Mouse (Mus musculus) bone marrow, adult 2 months (tissue): ENCODE data around the gene Pappa2. TPM values are rescaled to one million over a fixed set of nuclear protein-coding genes. Genes with fewer than 3 reads are reported as not detected.
A peak's percentile ranks its signal among the peaks of the same experiment; 100 is the strongest.

ENCODE experiments used
- H3K27ac ChIP-seq: fragments of 200-500 bp; 2 replicates; pipeline ENCODE4 v1.5.1; 2012; ENCODE audit warnings: low read depth, mild to moderate bottlenecking, control low read depth, inconsistent platforms, low read length; ENCODE audit not compliant: control insufficient read depth, poor library complexity, insufficient read depth
- H3K4me1 ChIP-seq: fragments of 200-500 bp; 2 replicates; pipeline ENCODE4 v1.6.1; 2011; ENCODE audit warnings: low read length; ENCODE audit not compliant: control insufficient read depth, insufficient read depth
- H3K4me3 ChIP-seq: fragments of 200-500 bp; replicated peaks from 2 replicates; pipeline ENCODE3; 2011; ENCODE audit warnings: mild to moderate bottlenecking, low read depth, low read length, control low read depth; ENCODE audit not compliant: control insufficient read depth
- CTCF ChIP-seq: fragments of 200-500 bp; IDR thresholded peaks from 2 replicates; pipeline ENCODE4 v1.5.1; 2011; ENCODE audit warnings: low read length, control low read depth; ENCODE audit not compliant: control insufficient read depth, insufficient read depth
- POLR2A ChIP-seq: fragments of 200-500 bp; IDR thresholded peaks from 2 replicates; pipeline ENCODE4 v1.6.1; 2011; ENCODE audit warnings: low read depth, mild to moderate bottlenecking, control low read depth, low read length, borderline replicate concordance; ENCODE audit not compliant: control insufficient read depth
- WGBS: fragments of 180-500 bp; shearing (Covaris S2); methylation state at CpG from one replicate; pipeline ENCODE4 v1.1.7; 2018; 5-methylcytosine and 5-hydroxymethylcytosine counted together
- polyA plus RNA-seq: library from polyadenylated mRNA; stranded (reverse); fragments of >200 nt; gene quantifications from 2 replicates; pipeline ENCODE4 v1.2.4, GENCODE M21; 2011; ENCODE audit warnings: low replicate concordance; ENCODE audit not compliant: missing spikeins, insufficient read depth, insufficient read length

Gene Pappa2
- polyA plus RNA-seq, 1 experiment: not detected

DNA sequence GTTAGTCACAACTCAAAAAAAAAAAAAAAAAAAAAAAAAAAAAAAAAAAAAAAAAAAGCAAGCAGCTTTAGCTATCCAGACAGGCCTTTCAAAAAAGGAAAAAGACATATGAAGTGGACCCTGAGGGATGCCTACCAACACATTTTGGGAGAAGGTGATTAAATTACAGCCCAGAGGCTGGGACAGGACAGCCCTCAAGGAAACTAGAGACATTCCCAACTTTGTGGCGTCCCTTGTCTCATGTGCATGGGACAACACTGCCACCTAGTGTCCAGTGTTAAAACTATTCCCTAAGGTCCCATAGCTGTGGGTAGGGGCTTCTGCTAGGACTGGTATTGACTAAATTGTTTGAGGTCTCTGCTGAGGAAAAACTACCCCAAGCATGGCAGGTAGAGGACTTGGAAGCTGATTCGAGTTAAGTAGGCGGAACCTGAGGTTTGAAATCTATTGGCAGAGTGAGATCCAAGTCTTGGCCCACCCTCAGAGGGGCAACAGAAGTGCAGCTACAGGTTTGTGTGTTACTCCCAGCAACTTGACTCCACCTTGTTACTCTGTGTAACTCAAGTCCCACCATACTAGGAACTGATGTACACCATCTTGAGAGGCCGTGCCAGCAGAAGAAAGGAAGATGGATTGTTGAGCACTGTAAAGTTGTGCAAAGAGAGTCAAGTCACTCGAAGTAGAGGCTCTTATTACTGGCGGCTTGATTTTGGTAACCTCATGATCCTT lies 26.6 kb downstream of the Pappa2 start:
- no peaks in the 10 kb centered on the region for H3K4me1 ChIP-seq
- 44% methylated on average over 6 of the region's 6 CpGs for WGBS
- H3K27ac ChIP-seq: no peak overlapping the region
- TF ChIP-seq POLR2A: no peak
- TF ChIP-seq CTCF: peak; percentile 45; the same call in 1 of the 2 replicates
- H3K4me3 ChIP-seq: no peak overlapping the region

- Histone ChIP-seq H3K27ac (no peak overlapping the region), H3K4me3 (no peak overlapping the region), H3K4me1 (no peaks in the 10 kb centered on the region)
- WGBS: 75% methylated on average over 6 of the region's 6 CpGs
- TF ChIP-seq CTCF: no peak
- no peak for TF ChIP-seq POLR2A
Measured at GRCm38 (mm10) chr1:158949041-158949440, 31.2 kb downstream of the Pappa2 start.

GRCm38 (mm10) chr1:158947981-158948735 lies 32.1 kb downstream of the Pappa2 start:
- Histone ChIP-seq H3K27ac (no peak overlapping the region), H3K4me3 (no peak overlapping the region), H3K4me1 (no peaks in the 10 kb centered on the region)
- WGBS: 24% methylated on average over 6 of the region's 6 CpGs
- TF ChIP-seq CTCF: no peak
- TF ChIP-seq POLR2A: no peak

DNA sequence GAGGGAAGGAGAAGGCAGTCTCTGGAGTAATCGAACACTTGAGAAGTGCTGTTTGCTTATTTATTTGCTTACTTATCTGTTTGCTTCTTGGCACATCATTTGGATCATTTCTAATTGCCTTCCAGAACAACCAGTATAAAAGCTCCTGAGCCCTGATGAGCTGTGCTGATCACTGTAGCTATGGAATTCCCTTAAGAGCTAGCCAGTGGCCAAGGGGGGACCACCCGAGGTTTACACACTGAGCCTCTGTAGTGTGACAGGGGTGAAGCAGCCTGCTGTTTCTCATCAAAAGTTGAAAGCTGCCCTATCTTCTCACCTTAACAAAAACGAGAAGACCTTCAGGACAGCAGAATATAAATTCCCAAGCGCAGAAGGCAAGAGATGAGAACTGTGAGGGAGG lies 35.4 kb downstream of the Pappa2 start:
- Histone ChIP-seq H3K27ac (no peak overlapping the region), H3K4me3 (no peak overlapping the region), H3K4me1 (no peaks in the 10 kb centered on the region)
- TF ChIP-seq CTCF: no peak
- TF ChIP-seq POLR2A: no peak
- 61% methylated on average over 4 of the region's 4 CpGs for WGBS

- H3K4me1 ChIP-seq: no peaks in the 10 kb centered on the region
- TF ChIP-seq POLR2A (no peak), CTCF (no peak)
- H3K27ac ChIP-seq: no peak overlapping the region
- WGBS: 65% methylated on average over 3 of the region's 3 CpGs
- H3K4me3 ChIP-seq: no peak overlapping the region
Measured at GRCm38 (mm10) chr1:158942864-158943263, 37.4 kb downstream of the Pappa2 start.

GRCm38 (mm10) chr1:158940966-158941365 lies 39.3 kb downstream of the Pappa2 start:
- Histone ChIP-seq H3K27ac (no peak overlapping the region), H3K4me1 (no peaks in the 10 kb centered on the region), H3K4me3 (no peak overlapping the region)
- TF ChIP-seq CTCF (no peak), POLR2A (no peak)
- 81% methylated on average over 3 of the region's 3 CpGs for WGBS

DNA sequence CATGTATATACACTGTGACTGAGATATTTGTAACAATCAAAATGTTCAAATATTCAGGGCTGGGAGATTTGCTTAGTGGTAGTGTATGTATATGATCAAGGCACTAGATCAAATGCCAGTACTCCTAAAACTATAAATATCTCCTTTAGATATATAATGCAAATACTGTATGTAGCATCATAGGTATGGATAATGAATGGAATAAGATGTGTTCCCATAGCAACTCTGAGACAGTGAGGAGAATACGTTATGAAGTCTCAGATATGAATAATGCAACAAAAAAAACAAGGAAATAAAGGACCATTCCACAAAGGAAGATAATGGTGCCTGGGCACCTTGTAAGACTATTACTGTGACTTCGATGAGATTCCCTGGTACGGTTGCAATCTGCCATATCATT lies 45.8 kb downstream of the Pappa2 start:
- H3K27ac ChIP-seq: no peak overlapping the region
- no peaks in the 10 kb centered on the region for H3K4me1 ChIP-seq
- H3K4me3 ChIP-seq: no peak overlapping the region
- WGBS: 80% methylated on average over 3 of the region's 3 CpGs
- TF ChIP-seq POLR2A: no peak
- TF ChIP-seq CTCF: no peak

DNA sequence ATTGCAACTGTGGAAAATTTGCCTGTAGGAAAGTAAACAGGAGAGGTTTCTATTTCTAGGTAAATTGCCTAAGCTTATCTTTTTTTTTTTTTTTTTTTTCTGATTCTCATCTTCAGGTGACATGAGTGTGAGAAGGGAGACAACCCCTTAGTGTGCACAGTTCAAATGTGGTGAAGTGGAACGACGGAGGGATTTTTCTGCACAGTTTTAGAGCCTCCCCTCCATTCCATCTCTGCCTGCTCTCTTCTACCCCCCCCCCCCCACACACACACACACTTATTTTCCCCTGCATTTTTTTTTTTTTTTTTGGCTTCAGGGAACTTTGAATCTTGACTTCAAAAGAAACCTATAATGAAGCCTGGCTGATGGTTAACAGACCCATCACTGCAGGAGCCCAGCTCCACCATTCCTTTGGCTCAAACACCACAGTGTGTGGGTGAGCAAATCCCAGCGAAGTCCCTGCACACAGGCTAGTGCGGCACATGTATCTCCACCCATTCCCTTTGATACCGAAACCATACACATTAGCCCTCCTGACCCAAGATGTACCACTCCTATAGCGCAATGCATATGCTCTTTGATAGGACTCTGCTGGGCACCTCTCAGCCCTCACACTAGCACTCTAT lies 49.0 kb downstream of the Pappa2 start:
- Histone ChIP-seq H3K4me3 (no peak overlapping the region), H3K4me1 (no peaks in the 10 kb centered on the region), H3K27ac (no peak overlapping the region)
- TF ChIP-seq POLR2A (no peak), CTCF (no peak)
- 84% methylated on average over 6 of the region's 6 CpGs for WGBS
